Mouse (Mus musculus): Measurements from ENCODE around the gene Tceanc.

Tceanc gene

DNA sequence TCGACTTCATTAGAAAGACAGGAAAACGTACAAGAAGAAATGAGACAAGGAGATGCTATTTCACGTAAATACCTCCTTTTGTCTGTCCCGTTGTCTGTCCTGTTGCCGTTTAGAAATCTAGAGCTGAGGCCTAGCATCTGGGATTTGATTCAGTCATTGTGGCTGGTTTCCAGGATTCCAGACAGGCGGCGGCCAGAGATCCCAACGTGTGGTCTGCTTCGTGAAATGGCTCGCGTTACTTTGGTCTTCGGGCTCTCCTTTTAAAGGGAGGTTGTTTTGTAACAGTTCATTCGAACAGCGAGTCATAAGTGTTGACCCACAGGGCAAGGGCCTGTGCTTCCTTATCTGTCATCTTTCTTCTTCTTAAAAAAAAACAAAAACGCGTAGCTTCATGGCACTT lies at the start of gene Tceanc:
Gene Tceanc, minus strand, starts transcription at position 223 of the 400 bp plus-strand sequence.
- no peak for DNase-seq

- no peak for DNase-seq
Measured at GRCm38 (mm10) chrX:166565983-166566382, 47.6 kb upstream of the Tceanc start.

- no peak for DNase-seq
Measured at GRCm38 (mm10) chrX:166565401-166565800, 47.0 kb upstream of the Tceanc start.

DNA sequence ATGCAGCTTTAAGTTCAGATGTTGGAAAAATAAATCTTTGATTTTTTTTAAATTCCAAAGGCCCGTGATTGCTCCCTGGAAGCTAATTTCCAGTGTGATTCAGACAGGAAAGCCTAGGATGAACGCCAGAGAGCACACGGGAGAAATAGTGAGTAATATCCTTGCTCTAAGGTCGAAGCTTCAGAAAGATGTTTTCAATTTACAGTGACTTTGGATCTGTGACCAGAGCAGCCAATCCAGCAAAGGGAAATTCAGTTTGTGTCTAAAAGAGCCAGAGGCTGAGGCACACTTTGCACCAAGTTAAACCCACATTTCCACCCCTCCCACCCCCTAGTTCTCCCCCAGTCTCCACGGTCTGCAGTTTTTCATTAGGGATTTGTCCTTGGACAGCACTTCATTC lies 46.5 kb upstream of the Tceanc start:
- DNase-seq: no peak

- DNase-seq: no peak
Measured at GRCm38 (mm10) chrX:166559333-166559732, 41.0 kb upstream of the Tceanc start.

- no peak for DNase-seq
Measured at GRCm38 (mm10) chrX:166552355-166552754, 34.0 kb upstream of the Tceanc start.

DNA sequence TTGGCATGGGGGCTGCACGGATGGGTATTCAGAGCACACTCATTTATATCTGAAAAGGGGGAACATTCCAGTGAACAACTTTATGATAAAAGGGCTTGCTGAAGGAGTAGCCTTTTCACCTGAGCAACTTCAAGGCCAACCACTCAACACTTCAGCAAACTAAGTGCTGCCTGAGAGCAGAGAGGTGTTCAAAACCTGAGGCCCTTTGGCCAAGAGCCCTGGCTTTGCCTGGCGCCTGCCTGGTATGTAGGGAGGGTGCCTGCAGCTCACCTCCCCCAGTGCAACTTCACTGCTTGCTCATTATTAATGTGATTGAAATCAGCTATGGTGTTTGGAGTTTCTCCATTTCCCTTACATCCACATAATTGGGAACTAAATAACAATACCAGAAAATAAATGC lies 28.1 kb upstream of the Tceanc start:
- DNase-seq: no peak

DNA sequence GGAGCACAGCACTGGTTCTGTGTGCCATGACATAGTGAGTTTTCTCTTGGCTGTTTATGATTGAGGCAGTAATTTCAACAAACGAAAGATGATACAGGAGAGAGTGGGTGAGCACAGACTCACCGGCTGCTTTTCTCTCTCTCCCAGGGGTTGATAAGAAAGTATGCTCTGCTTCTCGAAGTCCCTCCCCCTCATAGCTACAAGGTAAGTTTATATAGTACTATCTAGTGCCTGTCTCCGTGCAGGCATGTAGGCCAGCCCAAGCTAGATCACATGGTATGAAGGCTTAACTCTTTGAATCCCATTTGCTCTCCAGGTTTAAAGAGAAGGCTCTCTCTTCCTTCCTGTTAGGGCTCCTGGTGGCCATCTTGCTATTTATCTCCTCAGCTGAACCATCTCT lies 16.8 kb upstream of the Tceanc start:
- DNase-seq: no peak

GRCm38 (mm10) chrX:166533432-166533831 lies 15.1 kb upstream of the Tceanc start:
- DNase-seq: no peak

DNA sequence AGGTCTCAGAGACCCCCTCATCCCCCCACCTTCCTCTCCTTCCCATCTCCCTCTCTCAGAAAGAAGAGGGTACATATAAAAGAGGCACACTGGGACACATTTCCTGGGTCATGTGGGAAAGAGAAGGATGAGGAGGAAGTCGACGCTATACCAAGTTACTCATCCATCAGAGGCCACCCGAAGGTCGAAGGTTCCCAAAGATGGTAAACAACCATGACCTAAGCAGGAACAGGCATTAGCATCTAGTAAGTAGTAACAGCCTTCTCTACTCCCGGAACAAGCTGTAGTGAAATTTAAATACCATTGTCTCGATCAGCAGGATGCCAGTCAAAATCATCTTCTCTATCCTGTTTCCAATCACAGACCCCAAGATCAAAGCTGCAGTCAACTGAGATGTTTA lies 13.3 kb upstream of the Tceanc start:
- DNase-seq: no peak

GRCm38 (mm10) chrX:166528126-166528525 lies 9.8 kb upstream of the Tceanc start:
- no peak for DNase-seq

DNA sequence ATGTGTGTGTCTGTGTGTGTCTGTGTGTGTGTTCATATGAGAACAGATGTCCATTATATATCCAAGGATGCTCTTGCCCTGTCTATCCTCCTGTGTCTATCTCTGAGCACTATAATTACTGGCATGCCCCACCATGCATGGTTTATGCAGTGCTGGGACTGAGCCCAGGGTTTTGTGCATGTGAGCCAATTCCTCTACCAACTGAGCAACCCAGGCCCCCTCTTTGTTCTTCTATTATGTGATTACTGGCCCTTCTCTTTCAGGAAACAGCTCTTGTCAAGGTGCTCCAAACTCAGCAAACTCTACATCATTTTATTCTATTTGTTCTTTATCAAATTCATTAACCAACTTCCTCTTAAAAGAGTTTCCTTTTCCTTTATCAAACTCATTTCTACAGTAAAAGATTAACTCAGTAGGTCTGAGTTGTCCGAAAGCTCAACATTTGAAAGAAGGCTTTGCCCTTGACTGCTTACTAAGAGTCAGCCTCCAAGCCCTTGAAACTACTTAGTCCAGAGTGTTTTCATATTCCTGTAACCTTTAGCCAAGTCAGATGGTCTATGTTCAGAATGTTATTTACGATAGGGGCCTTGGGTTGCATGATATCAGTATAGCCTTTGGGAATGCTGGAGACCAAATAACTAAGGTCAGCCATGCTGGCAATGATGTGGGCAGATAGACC lies 7.4 kb upstream of the Tceanc start:
- no peak for DNase-seq

- no peak for DNase-seq
Measured at GRCm38 (mm10) chrX:166520782-166521181, 2.4 kb upstream of the Tceanc start.

DNA sequence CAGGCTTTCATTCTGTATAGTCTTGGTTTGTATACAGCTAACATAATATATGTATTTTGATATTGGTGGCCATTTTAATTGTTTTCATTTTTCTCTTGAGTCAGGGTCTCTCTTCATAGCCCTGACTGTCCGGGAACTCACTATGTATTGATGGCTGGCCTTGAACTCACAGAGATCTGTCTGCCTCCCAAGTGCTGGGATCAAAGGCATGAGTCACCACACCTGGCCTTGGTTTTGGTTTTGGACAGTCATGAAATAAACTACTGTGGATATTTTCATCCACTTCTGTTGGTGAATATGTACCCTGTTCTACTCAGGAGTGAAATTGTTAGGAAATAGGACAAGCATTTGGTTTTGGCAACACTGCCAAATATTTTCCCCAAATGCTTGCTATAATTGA lies 1.7 kb downstream of the Tceanc start:
- no peak for DNase-seq

DNA sequence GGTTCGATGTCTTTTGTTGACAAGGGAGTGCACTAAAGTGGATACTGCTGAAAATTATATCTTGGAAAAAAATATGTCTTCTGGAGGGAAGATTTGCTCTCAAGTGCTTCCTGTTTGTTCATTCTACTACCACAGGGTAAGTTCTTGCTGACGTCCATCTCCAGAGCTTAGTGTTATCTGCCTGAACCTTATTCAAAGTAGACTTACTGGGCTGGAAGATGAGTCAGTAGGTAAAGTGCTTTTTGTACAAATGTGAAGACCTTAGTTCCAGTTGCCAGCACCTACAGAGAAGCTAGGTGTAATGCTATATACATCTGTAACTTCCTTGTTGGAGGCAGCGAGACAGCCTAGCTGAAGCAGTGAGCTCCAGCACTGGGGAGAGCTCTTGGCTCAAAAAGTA lies 2.4 kb downstream of the Tceanc start:
- DNase-seq: no peak

DNA sequence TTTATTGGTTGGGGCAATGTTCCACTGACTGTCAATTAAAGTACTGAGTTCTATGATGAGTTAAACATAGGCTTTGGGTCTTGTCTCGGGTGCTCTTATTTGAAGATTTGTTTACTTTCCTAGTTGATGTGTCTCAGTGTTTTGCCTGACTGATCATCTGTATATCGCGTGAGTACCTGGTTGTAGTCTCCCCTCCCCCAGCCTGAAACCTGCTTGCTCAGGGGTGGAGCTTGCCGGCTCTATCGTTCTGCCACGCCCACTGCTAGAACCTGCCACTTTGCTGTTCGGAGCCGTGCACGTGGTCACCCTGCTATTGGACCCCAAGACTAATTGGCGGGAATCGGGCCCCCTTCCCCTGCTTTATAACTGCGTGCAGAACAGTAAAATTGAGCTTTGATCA lies 4.3 kb downstream of the Tceanc start:
- peak; percentile 11 for DNase-seq

DNA sequence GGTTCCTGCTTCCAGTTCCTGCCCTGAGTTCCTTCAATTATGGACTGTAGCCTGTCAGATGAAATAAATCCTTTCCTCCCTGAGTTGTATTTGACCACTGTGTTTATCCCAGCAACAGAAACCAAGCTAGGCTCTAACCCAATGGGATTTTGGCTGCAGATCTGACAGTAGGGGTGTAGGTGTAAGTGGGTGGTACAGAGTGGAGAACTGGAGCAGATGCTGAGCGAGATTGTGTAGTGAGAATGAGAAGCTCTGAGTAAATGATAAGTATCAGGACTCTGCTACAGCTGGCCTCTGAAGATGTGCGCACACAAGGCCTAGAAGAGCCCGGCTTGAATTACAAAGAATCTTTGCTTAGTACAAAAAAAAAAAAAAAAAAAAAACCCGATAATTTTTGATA lies 6.3 kb downstream of the Tceanc start:
- no peak for DNase-seq

- DNase-seq: no peak
Measured at GRCm38 (mm10) chrX:166511107-166511506, 7.3 kb downstream of the Tceanc start.

- peak; percentile 97 for DNase-seq
Measured at GRCm38 (mm10) chrX:166509761-166510738, 8.3 kb downstream of the Tceanc start.

DNA sequence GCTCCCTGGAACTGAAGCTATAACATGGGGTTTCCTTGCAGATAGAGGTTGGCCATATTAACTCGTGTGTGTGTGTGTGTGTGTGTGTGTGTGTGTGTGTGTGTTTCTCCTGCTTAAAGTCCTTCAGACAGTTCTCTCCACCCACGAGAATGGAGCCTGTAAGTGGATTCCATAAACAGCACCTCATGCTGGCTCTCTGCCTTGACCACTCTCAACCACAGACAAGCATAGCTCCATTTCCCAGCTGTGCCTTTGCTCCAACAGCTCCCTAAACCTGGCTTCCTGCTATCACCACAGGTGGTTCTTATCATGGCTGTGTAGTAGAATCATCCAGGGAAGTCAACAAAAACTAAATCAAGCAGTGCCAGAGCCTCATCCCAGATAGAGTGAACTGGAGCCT lies 13.9 kb downstream of the Tceanc start:
- no peak for DNase-seq

- DNase-seq: no peak
Measured at GRCm38 (mm10) chrX:166499496-166500190, 18.7 kb downstream of the Tceanc start.

GRCm38 (mm10) chrX:166497771-166498170 lies 20.6 kb downstream of the Tceanc start:
- no peak for DNase-seq

DNA sequence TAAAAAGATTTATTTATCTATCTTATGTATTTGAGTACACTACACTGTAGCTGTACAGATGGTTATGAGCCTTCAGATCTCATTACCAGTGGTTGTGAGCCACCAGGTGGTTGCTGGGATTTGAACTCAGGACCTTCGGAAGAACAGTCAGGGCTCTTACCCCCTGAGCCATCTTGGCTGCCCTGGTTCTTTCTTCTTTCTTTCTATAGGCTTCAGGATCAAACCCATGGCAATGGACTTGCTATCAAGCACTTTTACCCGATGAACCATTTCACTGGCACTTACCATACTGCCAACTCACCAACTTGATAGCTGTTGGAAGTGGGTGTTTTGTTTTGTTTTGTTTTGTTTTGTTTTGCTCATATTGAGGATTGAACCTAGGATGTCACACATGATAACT lies 23.3 kb downstream of the Tceanc start:
- no peak for DNase-seq

All from retina, postnatal 1 day (tissue).